Mouse (Mus musculus): Measurements from ENCODE around the gene Adat3.

- TF ChIP-seq ZC3H11A (IDR thresholded peaks at IDR 0.05; ENCODE audit: borderline replicate concordance, low read depth, low read length) (no peak), CHD2 (IDR thresholded peaks at IDR 0.05; ENCODE audit: low read depth, low read length) (no peak), ZNF384 (IDR thresholded peaks at IDR 0.05; ENCODE audit: low read depth, low read length) (no peak)
Measured at GRCm38 (mm10) chr10:80611024-80611423, 8.3 kb downstream of the Adat3 start.

Measured in ES-E14 (cell line).